Mouse (Mus musculus) layer of hippocampus, adult 9-11 months (tissue): ENCODE results near the gene Ccdc81.

Source experiments
- DNase-seq: peaks from one replicate; pipeline ENCODE4 v3.0.0; 2022

Gene Ccdc81

DNA sequence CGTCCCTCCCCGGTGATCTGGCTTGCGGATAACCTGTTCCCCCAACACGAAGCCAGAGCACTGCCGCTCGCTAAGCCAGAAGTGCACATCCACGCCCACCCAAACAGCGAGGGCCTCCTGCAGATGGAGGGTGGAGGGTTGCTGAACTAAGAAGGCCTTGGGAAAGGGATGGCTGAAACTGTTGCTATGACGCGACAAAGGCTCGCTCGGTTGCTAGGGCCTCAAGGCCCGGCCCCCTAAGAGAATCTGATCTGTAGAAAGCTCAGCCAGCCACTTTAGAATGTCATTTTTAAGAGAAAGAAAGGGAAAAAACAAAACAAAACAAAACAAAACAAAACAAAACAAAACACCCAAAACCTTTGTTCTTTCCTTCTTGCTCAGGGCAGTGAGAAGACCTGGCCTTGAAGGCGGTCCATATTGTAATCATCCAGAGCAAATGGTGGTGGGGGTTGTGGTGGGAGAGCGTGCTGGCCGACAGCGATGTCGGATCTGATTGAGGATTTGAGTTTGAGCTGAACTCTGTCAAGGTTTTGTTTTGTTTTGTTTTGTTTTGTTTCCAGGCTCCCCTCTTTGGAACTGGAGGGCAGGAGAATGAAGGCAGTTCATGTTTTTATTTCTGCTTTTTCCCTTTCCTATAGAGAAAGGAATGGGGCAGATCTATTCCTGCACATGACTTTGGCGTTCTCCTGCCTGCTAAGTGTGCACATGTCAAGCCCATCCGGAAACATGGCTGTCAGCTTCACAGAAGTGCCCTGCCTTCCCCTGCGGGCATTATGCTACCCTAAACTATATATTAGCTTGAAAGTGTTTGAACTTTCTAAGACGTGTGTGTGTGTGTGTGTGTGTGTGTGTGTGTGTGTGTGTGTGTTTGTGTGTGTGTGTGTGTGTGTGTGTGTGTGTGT lies at the start of gene Ccdc81:
Gene Ccdc81, minus strand, starts transcription at position 188 of the 902 bp plus-strand sequence.
- DNase-seq: no peak

DNA sequence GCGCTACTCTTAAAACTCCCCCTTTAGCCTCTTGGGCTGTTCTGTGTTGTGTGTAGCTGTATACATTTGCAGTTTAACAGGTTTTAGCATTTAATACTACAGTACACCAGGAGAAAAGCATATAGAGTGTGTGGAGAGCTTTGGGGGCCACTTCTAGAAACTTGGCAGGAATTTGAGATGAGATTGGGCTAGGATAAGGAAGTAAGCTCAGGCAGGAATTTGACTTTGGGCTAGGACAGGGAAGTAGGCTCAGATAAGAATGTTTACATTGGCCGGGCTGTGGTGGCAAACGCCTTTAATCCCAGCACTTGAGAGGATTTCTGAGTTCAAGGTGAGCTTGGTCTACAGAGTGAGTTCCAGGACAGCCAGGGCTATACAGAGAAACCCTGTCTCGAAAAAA lies 46.0 kb upstream of the Ccdc81 start:
- DNase-seq: no peak

DNA sequence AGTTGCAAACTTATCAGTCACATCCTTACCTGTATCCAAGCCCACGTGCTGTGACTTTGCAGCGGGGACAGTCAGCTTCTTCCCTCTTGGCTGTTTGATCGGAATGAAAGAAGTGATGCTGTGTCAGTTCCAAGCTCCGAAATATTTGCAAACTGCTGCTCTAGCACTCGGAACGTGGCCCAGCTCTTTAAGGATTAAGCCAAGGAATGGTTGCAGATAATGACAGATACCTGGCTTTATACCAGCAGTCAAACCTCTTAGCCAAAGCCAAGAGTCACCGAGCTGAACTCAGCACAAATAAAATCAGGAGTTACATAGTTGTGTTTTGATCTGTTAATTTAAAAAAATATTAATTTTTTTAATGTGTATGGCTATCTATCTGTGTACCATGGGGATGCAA lies 44.6 kb upstream of the Ccdc81 start:
- DNase-seq: no peak

DNA sequence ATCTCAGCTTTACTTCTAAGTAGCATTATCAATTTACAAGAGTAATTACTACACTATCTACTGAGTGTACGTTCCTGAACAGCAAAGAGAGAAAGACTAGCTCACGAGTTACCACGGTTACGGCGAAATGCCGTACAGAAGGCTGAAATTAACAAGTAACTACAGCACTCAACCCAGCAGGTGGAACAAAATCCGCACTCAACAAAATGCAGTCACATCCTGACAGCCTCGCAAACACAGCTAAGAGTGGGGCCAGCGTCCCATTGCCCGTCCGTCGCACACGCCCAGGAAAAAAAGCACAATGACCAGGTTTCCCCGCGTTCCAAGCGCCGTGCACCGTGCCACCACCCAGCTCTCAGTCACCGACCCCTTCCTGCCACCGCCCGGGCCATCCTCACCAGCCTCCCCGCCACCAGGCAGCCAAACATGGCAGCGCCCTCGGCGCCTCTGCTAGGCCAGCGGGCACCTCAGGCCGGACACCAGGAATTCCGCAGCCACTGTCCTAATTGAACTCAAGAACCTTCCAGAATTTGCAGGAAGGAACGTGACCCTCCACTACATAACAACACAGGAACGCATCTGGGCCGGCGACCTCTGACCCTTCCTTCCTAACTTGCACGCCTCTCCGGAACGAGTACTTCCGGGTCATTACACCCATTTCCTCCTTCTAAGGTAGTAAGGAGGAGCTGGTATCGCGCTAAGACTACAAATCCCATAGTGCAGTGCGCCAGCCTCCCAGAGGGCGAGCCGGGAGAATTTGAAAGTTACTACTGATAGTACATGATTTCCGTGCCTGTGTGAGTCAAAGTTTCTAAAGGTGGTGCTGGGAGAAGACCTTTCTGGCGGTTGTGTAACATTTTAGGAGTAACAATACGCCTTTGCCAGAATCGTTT lies 37.4 kb upstream of the Ccdc81 start, which contains the start of gene Hikeshi:
Gene Hikeshi, minus strand, starts transcription at position 634 of the 893 bp plus-strand sequence.
- DNase-seq: peak; percentile 97

DNA sequence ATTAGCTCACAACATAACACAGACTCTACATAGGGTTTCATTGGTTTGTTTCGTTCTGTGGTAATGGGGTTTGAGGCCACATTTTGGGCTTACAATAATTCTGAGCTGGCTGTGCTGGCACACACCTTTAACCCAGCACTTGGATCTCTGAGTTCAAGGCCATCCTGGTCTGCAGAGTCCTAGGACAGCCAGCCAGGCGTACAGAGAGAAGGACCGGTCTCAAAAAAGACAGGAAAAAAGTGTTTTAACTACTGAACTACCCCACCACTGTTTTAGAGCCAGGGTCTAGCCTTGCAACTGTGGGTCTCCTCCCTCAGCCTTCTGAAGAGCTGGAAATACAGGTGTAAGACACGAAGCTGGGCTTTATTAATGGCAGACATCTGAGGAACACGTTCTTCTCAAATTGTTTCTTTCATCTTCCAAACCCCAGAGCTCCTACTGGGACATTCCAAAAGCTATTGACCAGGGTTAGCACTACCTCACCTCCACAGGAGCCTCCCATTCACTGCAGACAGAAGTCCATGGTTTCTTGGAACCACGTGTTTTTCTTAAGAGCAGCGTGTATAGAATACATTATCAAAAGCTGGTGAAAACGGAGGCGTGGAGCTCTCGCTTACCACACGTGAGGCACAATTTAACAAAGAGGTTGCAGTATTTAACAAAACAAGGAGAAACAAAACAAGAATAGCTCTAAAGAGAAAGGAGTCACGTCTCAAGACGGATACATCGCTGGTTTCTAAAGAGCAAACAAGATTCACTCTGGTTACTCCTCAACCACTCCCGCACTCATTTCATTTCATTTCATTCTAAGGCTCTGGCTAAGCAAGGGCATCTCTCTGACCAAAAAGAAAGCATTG lies 36.3 kb upstream of the Ccdc81 start:
- no peak for DNase-seq

DNA sequence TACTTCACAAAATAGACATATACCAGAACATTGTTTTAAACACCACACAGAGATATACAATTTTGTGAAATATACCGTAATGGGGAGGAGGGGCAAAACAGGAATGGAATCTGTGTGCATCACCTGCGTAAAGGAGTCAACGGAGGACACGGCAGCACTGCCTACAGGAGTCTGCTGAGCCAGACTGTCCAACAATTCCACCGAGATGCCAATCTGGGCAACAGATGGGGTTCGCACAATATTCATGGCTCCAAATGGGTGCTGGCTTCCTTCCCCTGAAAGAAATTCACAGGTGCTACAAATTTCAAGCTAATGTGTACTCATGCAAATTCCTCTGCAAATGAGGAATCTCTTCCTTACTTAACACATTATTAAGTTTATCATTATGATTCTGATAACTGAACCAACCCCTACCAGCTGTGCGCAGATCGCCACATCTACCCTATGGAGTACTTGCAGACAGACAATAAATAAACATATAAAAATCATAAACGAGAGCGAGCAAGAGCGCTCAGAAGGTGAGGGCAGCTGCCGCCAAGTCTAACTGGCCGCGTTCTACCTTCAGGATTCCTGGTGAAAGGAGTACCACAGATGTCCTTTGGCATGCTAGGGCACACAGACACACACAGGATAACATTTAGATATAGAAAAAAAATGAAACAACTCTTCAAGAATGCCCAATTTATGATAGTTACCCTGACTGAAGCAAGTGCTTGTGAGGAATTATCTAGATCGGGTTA lies 20.2 kb upstream of the Ccdc81 start:
- peak; percentile 83 for DNase-seq

DNA sequence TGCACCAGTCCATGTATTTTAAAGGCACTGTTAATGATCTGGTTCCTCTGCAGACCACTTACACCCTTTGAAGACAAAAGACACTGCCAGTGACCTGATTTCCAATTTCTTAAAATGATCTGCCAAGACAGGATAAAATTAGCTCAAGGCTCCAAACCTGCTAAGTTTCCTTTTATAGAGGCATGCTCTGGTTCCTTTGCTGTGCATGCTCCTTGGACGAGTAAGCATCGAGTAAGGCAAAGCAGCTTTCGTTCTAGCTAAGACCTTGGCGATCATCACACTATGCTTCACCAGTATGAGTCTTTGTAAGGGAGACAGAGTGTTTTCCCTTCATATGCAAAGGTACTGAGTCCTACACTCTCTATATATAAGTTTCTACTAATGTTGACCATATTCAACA lies 14.3 kb upstream of the Ccdc81 start:
- DNase-seq: no peak

DNA sequence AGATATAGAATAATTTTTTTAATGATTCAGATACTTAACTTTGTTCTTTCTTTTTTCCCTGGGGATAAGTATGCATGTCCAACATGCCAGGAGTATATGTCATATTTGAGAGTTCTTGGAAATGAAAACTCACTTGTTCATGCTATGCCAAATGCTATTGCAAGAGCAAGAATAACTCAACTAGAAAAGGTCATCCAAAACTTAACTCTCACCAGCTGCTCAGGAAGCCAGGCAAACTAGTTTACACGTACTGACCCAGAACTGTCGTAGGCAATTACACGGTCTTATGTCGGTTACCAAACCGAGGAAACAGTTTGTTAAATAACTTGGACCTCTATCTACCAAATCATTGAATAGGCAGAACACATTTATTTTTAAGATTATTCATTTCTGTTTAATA lies 13.3 kb upstream of the Ccdc81 start:
- DNase-seq: no peak

DNA sequence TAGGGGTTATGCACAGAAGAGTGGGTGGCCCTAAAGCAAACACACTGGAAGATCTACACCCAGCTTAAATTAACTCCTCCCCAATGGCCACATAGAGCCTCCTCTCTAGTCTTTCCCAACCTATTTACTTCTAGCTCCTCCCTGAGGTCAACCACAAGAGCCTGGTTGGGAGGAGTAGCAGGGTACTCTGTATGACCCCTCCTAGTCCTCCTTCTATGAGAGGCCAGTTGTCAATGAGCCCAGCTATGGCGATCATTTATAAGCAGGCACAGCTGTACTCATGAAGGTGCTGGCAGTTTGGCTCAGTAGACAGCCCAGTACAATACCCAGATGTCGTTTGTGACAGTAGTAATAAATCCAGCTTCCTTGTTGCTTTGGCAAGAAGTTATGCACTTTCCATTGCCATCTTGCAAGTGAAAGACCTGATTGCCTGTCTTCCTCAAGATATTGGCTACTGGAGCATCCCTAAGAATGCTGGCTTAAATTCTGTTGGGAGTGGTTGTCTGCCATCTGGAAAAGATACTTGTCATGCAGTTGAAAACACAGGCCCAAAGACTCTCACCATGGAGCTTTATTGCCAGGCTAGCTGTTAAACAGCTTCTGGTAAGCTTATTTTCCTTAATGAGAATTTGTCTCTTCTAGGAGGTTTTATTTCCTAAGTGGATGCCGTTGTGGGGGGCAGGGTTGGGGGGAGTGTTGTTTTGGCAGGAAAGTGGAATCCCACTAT lies 10.2 kb upstream of the Ccdc81 start:
- DNase-seq: no peak

DNA sequence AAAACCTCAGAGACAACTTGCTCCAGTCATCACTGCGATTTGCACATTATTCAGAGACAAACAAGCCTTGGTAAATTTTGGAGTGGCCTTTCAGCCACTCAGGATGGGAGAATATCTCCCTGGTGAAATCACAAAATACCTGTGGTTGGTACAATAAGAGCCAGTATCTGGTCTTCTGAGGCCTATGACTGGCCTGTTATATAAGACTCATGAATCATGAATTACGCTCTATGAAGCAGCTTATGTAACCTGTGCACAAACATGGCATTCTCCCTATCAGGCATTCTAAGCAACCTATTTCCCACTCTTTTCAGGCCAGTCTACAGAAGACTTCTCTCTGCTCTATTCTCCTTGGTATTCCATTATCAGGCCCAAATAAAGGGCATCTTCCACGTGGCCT lies 8.9 kb upstream of the Ccdc81 start:
- DNase-seq: no peak

DNA sequence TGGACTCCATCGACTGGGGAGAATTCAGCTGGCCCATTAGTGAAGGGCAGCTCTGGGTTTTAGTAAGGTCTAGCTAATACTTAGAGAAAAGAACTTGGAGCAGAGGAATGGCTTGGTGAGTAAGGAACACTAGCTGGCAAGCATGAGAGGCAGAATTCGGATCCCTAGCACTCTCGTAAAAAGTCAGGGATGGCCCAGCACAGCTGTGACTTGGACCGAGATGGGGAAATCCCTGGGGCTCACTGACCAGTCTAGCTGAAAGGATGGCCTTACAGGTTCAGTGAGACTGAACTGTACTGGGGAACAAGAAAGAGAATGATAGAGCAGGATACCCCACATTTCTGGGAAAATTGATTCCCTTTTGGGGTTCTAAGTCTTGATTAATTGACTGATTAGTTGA lies 6.3 kb upstream of the Ccdc81 start:
- no peak for DNase-seq

DNA sequence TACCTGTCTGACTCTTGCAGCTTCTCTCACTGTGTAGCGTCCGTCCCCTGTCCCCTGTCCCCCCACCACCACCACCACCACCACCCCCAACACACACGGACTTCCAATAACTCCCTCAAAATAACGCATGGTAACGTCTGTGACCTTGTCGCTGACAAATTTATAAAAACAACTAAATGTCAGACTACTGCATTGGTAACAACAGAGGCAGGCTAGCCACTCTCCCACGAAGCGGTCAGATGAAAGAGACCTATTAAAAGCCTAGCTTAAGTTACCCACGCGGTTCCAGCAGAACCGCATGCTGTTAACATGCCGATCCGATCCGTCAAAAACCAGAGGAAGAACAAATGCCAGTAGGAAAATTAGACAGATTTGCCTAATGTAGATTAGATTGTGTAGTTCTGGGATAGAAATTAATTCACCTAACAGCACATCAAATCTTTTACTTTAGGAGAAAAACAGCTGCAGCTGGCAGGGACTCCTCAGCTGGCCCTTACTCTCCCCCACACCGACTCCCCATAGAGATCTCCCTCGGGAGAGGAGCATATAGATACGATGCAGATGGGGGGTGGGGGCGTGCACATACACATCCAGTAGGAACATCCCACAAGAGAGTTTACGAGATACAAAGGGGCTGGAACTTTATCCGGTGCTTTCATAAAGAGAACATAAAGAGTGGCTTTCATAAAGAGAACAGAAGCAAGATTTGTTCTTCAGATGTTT lies 5.6 kb upstream of the Ccdc81 start:
- no peak for DNase-seq

DNA sequence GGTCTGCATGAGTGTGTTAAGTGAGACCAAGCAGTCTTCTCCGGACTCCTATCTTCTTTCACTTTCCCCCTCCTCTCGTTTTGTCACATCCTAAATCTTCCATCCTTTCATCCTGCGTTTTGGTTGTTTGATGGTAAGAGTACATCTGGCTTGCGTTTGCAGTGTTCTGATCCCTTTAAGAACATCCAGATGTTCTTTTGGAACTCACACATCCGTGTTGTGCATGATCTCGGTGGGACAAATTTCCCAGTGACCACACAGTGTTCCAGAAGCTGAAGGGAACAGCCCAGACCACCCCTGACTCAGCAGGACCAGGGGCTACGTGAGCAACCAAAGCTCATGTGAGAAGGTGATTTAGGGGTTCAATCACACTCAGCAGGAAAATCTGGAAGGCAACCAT lies 5.0 kb upstream of the Ccdc81 start:
- no peak for DNase-seq

DNA sequence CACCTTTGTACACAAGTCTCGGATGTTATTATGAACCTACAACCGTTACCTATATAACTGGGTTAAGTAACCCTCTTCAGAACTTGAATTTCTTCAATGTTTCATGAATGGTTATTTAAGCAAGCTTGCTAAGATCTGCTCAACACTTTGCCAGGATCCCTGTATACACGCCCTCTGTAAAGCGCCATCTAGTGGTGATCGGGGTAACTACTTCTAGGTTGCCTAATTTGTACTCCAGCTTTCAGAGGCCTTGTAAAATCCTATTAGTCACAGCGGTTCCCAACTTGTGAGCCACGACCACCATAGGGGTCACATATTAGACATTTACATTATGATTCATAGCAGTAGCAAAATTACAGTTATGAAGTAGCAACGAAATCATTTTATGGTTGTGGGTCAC lies 4.5 kb upstream of the Ccdc81 start:
- peak; percentile 52 for DNase-seq

DNA sequence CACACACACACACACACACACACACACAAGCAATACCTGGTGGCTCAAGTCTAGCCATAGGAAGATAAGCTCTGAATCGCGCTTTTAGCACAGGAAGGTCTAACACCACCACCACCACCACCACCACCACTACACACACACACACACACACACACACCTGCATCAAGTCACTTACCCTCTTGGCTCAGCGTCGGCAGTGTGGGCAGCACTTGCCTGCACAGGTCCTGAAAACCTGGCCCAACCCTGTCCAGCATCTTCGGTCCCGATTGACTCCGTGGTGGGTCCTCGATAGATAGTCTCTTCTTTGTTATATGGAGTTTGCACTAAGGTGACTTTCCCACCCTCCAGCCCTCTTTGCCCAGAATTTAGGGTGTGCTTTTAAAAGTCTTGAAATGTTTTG lies 422 bp downstream of the Ccdc81 start:
- DNase-seq: no peak

DNA sequence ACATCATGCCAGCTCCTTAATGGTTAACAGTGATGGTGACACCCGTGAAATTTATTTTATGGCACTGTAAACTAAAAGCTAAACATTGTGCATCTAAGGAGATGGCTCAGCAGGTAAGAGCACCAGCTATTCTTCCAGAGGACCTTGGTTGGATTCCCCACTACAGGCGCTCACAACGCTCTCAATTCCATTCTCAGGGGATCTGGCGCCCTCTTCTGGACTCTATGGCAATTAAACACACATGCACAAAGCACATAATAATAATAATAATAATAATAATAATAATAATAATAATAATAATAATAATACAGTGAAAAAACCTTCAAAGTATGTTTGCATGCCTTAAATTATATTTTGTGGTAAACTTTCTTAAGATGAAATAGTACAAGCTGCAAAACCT lies 11.6 kb downstream of the Ccdc81 start:
- no peak for DNase-seq

DNA sequence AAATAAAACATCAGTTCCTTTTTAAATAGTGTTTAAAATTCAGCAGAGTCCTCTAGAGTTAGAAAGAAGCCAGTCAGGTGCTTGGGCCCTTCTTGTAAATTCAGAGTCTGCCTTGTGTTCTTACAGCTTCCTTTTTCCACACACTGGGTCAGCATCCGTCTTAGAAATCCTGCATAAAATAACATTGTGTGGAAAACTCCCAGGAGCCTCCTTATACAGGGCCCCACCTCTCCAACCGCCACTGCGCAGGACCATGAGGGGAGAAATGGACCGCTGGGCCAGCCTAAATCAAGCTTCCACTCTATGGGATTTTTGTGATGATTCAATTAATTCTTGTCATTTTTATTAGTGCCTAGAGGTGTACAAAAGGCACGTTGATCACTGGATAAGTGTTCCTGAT lies 12.0 kb downstream of the Ccdc81 start:
- no peak for DNase-seq

DNA sequence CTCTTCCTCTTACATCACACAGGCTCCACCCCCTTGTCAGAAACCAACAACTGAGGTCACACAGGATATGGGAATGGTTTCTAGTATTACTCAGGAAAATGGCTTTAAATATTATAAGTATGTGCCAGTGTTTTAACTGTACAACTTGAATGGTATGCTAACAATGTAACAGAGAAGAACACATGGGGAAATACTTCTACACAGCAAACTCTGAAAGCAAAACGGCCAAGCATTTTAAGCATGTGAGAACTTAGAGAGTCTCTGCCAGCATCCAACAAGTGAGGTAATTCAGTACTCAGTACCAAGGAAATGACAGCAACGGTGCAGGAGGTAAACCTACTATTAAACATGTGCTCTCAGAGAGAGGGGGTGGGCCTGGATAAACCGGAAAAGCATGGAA lies 18.9 kb downstream of the Ccdc81 start:
- DNase-seq: no peak

DNA sequence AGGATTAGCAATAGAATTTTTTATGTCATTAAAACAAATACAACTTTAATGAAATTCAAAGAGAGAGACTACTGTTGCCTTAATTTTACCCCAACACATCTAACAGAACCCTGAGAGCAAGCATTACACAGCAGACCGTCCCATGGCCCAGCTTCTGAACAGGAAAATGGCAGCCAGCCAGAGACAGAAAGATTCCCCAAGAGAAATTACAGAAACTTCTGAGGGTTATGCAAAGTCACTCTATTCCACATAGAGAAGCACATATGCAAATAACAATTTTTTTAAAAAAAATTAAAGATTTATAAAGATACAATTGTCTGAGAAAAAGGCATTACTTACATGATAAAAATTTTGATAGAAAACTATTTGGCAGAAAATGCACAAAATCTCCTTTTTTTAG lies 23.7 kb downstream of the Ccdc81 start:
- no peak for DNase-seq

DNA sequence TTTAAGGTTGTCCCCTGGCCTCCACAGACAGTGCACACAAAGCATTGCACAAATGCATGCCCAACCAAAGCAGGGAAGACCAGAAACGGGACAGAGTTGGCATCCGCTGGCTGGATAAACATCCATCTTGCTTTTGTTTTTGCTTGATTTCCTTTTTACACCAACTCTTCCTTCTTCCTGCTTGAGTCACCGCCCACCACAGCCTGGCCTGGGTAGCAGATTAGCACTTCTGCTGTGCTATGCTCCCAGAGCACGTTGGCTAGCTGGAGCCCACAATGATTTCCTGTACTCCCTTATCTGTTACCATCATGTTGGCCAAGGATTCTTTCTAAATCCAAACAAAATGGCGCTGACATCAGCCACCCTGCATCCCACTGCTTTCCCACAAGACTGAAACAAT lies 36.2 kb downstream of the Ccdc81 start:
- no peak for DNase-seq

DNA sequence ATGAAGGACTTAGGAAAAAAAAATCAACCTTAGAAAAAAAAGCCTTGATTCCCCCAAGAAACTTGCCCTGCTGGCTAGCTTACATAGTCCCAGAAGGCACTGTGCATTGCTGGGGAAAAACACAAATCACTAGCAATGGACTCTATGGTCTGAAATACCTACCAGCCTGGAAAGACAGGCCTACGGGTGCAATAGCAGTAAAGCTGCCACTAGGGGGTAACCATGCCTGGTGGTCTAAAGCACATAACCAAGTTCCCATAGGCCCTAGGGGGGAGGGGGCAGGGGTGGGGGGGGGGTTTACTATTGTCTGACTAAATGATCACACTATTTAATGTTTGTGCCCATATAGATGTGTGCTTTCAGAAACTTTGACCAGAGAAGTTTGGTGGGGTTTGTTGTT lies 38.7 kb downstream of the Ccdc81 start:
- DNase-seq: no peak
